20 mouse cellular contexts compared by ENCODE assay signal in genomic region chr8:121162413-121162812, GRCm38 (mm10). TPM values are rescaled to one million over a fixed set of nuclear protein-coding genes. Genes with fewer than 3 reads are reported as not detected.
"Had no signal": no experiment of that assay in that cellular context is flagged by ENCODE, and none has a peak within 500 bp of the region (broad histone marks: within the 10 kb centered on the region; RNA-seq: fewer than 3 reads in every experiment).

No protein-coding gene starts in this region.

- H3K4me3 ChIP-seq: neural tube, embryonic 13.5 days; neural tube, embryonic 15.5 days; stomach, embryonic 15.5 days had no signal

- H3K36me3 ChIP-seq: neural tube, embryonic 13.5 days; neural tube, embryonic 15.5 days; stomach, embryonic 15.5 days had no signal

- H3K9ac ChIP-seq: neural tube, embryonic 13.5 days; neural tube, embryonic 15.5 days; stomach, embryonic 15.5 days had no signal

- DNase-seq: retina, postnatal 1 day; right cerebral cortex, adult 18-20 months; right cerebral cortex, postnatal 14 days; right cerebral cortex, postnatal 25 days; right cerebral cortex, postnatal 4 days; spleen, adult 18-20 months; thymus, adult 18-20 months; thymus, adult 2 months; thymus, postnatal 14 days; thymus, postnatal 25 days; thymus, postnatal 36 days; thymus, postnatal 4 days had no signal

- H3K9me3 ChIP-seq: neural tube, embryonic 13.5 days; neural tube, embryonic 15.5 days; stomach, embryonic 15.5 days had no signal

- H3K27ac ChIP-seq: neural tube, embryonic 13.5 days; neural tube, embryonic 15.5 days; stomach, embryonic 15.5 days; stomach, postnatal 0 days had no signal

- H3K4me2 ChIP-seq: neural tube, embryonic 13.5 days; neural tube, embryonic 15.5 days; stomach, embryonic 15.5 days had no signal

- H3K27me3 ChIP-seq: stomach, embryonic 15.5 days had no signal

RNA-seq across cellular contexts. Expression of gene Foxl1, which starts 34.7 kb away (rescaled TPM):
- total RNA-seq: neutrophil, adult 5-6 weeks had no signal
- polyA plus RNA-seq: neural tube, embryonic 14.5 days; spleen, adult 2 months; testis, adult 2 months had no signal

RNA-seq across cellular contexts. Expression of gene Foxc2, which starts 46.4 kb away (rescaled TPM):
- total RNA-seq: neutrophil, adult 5-6 weeks had no signal
